Mouse (Mus musculus) lung, adult 2 months (tissue): ENCODE measurements around the gene Arl6ip5. TPM values are rescaled to one million over a fixed set of nuclear protein-coding genes. Genes with fewer than 3 reads are reported as not detected.
"Not testable (repeated sequence)": the region's sequence is repeated elsewhere in the genome, so short reads cannot be mapped to it uniquely, and the experiment has no call there.

Experiments used
- DNase-seq: peaks from one replicate; pipeline ENCODE4 v3.0.0; 2022
- H3K4me1 ChIP-seq: fragments of 200-500 bp; 2 replicates; pipeline ENCODE4 v1.6.1; 2011; ENCODE audit warnings: low read length; ENCODE audit not compliant: control insufficient read depth, insufficient read depth
- H3K4me3 ChIP-seq: fragments of 200-500 bp; replicated peaks from 2 replicates; pipeline ENCODE3; 2011; ENCODE audit warnings: low read depth, mild to moderate bottlenecking, control low read depth, low read length; ENCODE audit errors: extremely low read depth
- CTCF ChIP-seq: fragments of 200-500 bp; IDR thresholded peaks from 2 replicates; pipeline ENCODE4 v1.5.1; 2011; ENCODE audit warnings: mild to moderate bottlenecking, low read length, control low read depth; ENCODE audit not compliant: insufficient read depth
- POLR2A ChIP-seq: fragments of 200-500 bp; IDR thresholded peaks from 2 replicates; pipeline ENCODE4 v1.6.1; 2011; ENCODE audit warnings: low read depth, mild to moderate bottlenecking, control low read depth, low read length, borderline replicate concordance; ENCODE audit errors: extremely low read depth
- WGBS: fragments of 180-500 bp; shearing (Covaris S2); methylation state at CpG from one replicate; pipeline ENCODE4 v1.1.7; 2018; 5-methylcytosine and 5-hydroxymethylcytosine counted together
- polyA plus RNA-seq: library from polyadenylated mRNA; depleted of rRNA; stranded (reverse); fragments of >200 nt; gene quantifications from 2 replicates; pipeline ENCODE4 v1.2.3, GENCODE M21; 2012

Gene Arl6ip5
- polyA plus RNA-seq, 1 experiment: 80.0 TPM

GRCm38 (mm10) chr6:97245200-97245599 lies 34.7 kb downstream of the Arl6ip5 start:
- H3K4me3 ChIP-seq: no peak overlapping the region
- TF ChIP-seq POLR2A (no peak), CTCF (no peak)
- DNase-seq: no peak
- no peaks in the 10 kb centered on the region for H3K4me1 ChIP-seq

GRCm38 (mm10) chr6:97250966-97251365 lies 40.5 kb downstream of the Arl6ip5 start:
- H3K4me1 ChIP-seq: no peaks in the 10 kb centered on the region
- peak; percentile 42 for DNase-seq
- TF ChIP-seq POLR2A (no peak), CTCF (peak; percentile 22; the same call in 1 of the 2 replicates)
- no peak overlapping the region for H3K4me3 ChIP-seq
- 36% methylated on average over 6 of the region's 6 CpGs for WGBS

- Histone ChIP-seq H3K4me1 (no peaks in the 10 kb centered on the region), H3K4me3 (no peak overlapping the region)
- TF ChIP-seq POLR2A (no peak), CTCF (no peak)
- no peak for DNase-seq
- 21% methylated on average over 5 of the region's 5 CpGs for WGBS
These were observed 41.6 kb downstream of the Arl6ip5 start for GRCm38 (mm10) chr6:97252086-97252485.

- no peak for TF ChIP-seq POLR2A
- TF ChIP-seq CTCF: no peak
- no peak within 1 kb of the TSS for H3K4me3 ChIP-seq
- H3K4me1 ChIP-seq: no peaks in the 10 kb centered on the region
- DNase-seq: no peak
- WGBS: 32% methylated on average over 9 of the region's 9 CpGs
These were observed 42.3 kb downstream of the Arl6ip5 start, which contains the start of gene Lmod3 for GRCm38 (mm10) chr6:97252711-97253221. Gene Lmod3, minus strand, starts transcription at chr6:97252759.

GRCm38 (mm10) chr6:97258489-97258888 lies 48.0 kb downstream of the Arl6ip5 start:
- no peaks in the 10 kb centered on the region for H3K4me1 ChIP-seq
- no peak for DNase-seq
- no peak overlapping the region for H3K4me3 ChIP-seq
- 83% methylated on average over 1 of the region's 1 CpGs for WGBS
- TF ChIP-seq POLR2A: no peak
- TF ChIP-seq CTCF: no peak

GRCm38 (mm10) chr6:97259926-97260325 lies 49.4 kb downstream of the Arl6ip5 start:
- H3K4me1 ChIP-seq, DNase-seq, H3K4me3 ChIP-seq: not testable (repeated sequence)
- WGBS: 91% methylated on average over 2 of the region's 2 CpGs

- Histone ChIP-seq H3K4me3 (no peak overlapping the region), H3K4me1 (no peaks in the 10 kb centered on the region)
- TF ChIP-seq POLR2A (no peak), CTCF (no peak)
- DNase-seq: no peak
- WGBS: 75% methylated on average over 4 of the region's 4 CpGs
These were observed 51.7 kb downstream of the Arl6ip5 start for GRCm38 (mm10) chr6:97262229-97262628.

- not testable (repeated sequence) for H3K4me3 ChIP-seq, DNase-seq, H3K4me1 ChIP-seq
These were observed 53.3 kb downstream of the Arl6ip5 start for GRCm38 (mm10) chr6:97263750-97264149.

- 73% methylated on average over 8 of the region's 8 CpGs for WGBS
- TF ChIP-seq CTCF: no peak
- TF ChIP-seq POLR2A: no peak
These were observed 54.8 kb downstream of the Arl6ip5 start for GRCm38 (mm10) chr6:97265240-97265639.

GRCm38 (mm10) chr6:97265705-97266104 lies 55.2 kb downstream of the Arl6ip5 start:
- 78% methylated on average over 3 of the region's 3 CpGs for WGBS
- H3K4me1 ChIP-seq: no peaks in the 10 kb centered on the region
- no peak for DNase-seq
- no peak for TF ChIP-seq POLR2A
- TF ChIP-seq CTCF: no peak
- H3K4me3 ChIP-seq: no peak overlapping the region

More at GRCm38 (mm10) chr6:97265240-97265639, 54.8 kb downstream of the Arl6ip5 start:
- no peak for DNase-seq
- Histone ChIP-seq H3K4me1 (no peaks in the 10 kb centered on the region), H3K4me3 (no peak overlapping the region)

GRCm38 (mm10) chr6:97266661-97267060 lies 56.2 kb downstream of the Arl6ip5 start:
- DNase-seq: no peak
- WGBS: 75% methylated on average over 4 of the region's 4 CpGs
- no peaks in the 10 kb centered on the region for H3K4me1 ChIP-seq
- no peak overlapping the region for H3K4me3 ChIP-seq
- no peak for TF ChIP-seq CTCF
- no peak for TF ChIP-seq POLR2A
